Mouse (Mus musculus): ENCODE results near the gene Eif3m. TPM values are rescaled to one million over a fixed set of nuclear protein-coding genes. Genes with fewer than 3 reads are reported as not detected.

Eif3m gene
- 161 TPM for total RNA-seq (2023)

GRCm38 (mm10) chr2:105016967-105017287, at the start of gene Eif3m:
TSS of gene Eif3m (minus strand) at chr2:105017080.

Other genes starting within 250 kb of the Eif3m start
- 8.5 TPM for gene Qser1, start 200.3 kb downstream of the Eif3m start, total RNA-seq (2023)
- 8.9 TPM for gene Prrg4, start 167.2 kb downstream of the Eif3m start, total RNA-seq (2023)
- not detected for gene Ccdc73, start 149.3 kb downstream of the Eif3m start, total RNA-seq (2023)
- not detected for gene Gm11060, start 74.9 kb upstream of the Eif3m start, total RNA-seq (2023)
- gene Wt1, start 109.4 kb upstream of the Eif3m start, total RNA-seq (2023) = not detected
- gene Them7, start 207.2 kb upstream of the Eif3m start, total RNA-seq (2023) = not detected

Data from CD8-positive naive resting alpha-beta T cell, adult 57 days (primary cell).